Mouse (Mus musculus) subcutaneous adipose tissue, adult 2 months (tissue): Measurements from ENCODE around the gene Arf3. TPM values are rescaled to one million over a fixed set of nuclear protein-coding genes. Genes with fewer than 3 reads are reported as not detected.

Source experiments
- polyA plus RNA-seq: library from polyadenylated mRNA; depleted of rRNA; stranded (reverse); fragments of >200 nt; gene quantifications from 2 replicates; pipeline ENCODE4 v1.2.3, GENCODE M21; 2012; ENCODE audit warnings: low replicate concordance; rRNA removed

Gene Arf3
- 95.2 and 124 TPM in 2 replicates for polyA plus RNA-seq

DNA sequence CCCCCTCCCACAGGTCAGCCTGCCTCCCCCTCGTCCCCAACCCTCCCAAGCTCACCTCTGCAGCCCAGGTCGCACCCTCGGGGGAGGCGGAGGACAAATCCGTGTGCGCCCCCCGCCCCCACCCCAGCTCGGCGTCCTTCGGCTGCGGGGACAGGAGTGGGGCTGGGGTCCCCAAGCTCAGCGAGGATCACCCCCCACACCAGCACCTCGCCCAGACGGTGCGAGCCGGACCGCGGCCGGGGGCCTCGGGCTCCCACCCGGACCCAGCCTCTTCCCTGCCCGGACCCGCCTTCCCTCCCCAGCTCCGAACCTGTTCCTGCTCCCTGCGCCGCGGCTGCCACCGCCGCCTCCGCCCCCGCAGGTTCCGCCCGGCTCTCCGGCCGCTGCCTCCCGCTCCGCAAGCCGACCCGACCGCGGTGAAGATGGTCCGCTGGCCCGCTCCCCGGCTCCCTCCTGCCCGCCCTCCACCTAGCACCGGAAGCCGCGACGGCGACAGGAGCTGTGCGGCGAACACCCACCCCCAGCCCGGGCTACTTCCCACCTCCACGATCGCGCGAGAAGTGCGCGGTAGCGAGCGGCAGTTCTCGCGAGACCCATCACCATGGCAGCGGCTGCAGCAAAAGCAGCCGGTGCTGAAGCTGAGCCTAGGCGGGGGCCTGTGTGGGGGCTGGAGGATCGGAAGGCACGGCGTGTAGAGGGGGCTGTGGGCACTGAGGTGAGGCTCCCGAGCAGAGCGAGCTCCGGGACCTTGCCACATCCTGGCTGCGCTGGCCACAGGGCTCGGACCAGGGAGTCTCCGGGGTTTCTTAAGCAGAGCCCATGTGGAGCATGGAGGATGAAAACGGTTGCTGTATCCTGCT lies at the start of gene Arf3:
Gene Arf3 (minus strand): TSS at position 545 of the 860 bp plus-strand sequence.

DNA sequence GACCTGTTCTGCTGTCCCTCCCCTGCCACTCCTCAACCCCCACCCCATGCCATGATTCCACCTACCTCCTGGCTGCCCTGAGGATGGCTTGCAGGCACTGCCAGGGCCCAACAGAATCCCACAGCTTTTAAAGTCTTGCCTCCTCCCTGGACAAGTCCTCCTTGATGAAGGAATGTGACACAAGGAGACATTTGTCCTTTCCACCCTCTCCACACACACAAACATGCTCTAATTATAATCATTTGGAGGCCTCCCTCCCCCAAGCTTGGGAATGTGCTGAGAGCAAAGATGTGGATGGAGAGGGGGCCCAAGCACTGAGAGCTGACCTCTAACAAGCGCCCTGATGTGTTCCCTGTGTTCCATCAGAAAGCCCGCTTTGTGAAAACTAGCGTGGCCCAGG lies 46.4 kb upstream of the Arf3 start, which contains the start of gene Ddn:
Gene Ddn (minus strand): TSS at position 101 of the 400 bp plus-strand sequence.

GRCm38 (mm10) chr15:98789661-98790535 lies 26.9 kb upstream of the Arf3 start, which contains the start of gene Wnt1:
Gene Wnt1 (plus strand): TSS chr15:98789857.

GRCm38 (mm10) chr15:98777762-98778161 lies 14.7 kb upstream of the Arf3 start, which contains the start of gene Wnt10b:
Gene Wnt10b (minus strand): TSS chr15:98778150.

GRCm38 (mm10) chr15:98727443-98728321 lies 35.3 kb downstream of the Arf3 start, which contains the start of gene Fkbp11:
Gene Fkbp11 (minus strand): TSS chr15:98728198.

DNA sequence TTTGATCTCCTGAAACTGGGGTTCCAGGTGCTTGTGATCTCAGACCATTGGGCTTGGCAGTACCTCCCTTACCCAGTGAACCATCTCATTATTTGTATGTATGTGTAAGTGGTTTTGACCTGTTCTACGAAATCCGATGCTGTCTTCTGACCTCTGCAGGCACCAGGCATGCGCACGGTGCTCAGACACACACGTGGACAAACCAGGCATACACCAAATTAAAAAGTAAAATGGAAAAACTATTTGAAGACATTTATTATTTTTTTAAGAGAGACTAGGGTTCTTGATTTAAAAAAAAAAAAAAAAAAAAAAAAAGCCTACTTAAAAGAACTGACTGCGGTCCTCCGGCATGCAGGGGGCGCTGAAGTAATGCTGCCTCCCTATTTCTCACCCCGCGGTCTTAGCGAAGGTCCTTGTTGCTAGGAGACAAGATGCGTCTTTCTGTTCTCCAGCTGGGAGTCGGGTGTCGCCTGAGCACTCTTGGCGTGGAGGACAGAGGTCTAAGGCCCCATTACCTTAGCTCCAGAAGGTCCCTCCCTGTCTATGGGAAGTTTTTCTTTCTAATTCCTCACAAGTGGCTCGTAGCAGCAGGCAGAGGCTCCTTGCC lies 55.1 kb downstream of the Arf3 start, which contains the start of gene Ccdc65:
Gene Ccdc65 (plus strand): TSS at position 442 of the 607 bp plus-strand sequence.

Other genes with a start within 250 kb of the Arf3 start
- 34.5 and 55.4 TPM in 2 replicates for gene Kansl2, start 228.9 kb downstream of the Arf3 start, polyA plus RNA-seq
- gene Ccnt1, start 192.3 kb downstream of the Arf3 start, polyA plus RNA-seq = 9.7 and 16.1 TPM in 2 replicates
- 0.73 TPM in 1 of 2 replicates, not detected in the other for gene 4930415O20Rik, start 192.2 kb downstream of the Arf3 start, polyA plus RNA-seq
- 107 and 116 TPM in 2 replicates for gene Adcy6, start 153.1 kb downstream of the Arf3 start, polyA plus RNA-seq
- gene Cacnb3, start 132.4 kb downstream of the Arf3 start, polyA plus RNA-seq = 21.0 and 124 TPM in 2 replicates
- gene Ddx23, start 100.3 kb downstream of the Arf3 start, polyA plus RNA-seq = 29.0 and 48.5 TPM in 2 replicates
- gene Rnd1, start 85.8 kb downstream of the Arf3 start, polyA plus RNA-seq = 4.4 and 5.4 TPM in 2 replicates
- gene Ccdc65, start 55.0 kb downstream of the Arf3 start, polyA plus RNA-seq = 0.09 and 1.4 TPM in 2 replicates
- 8.5 and 30.4 TPM in 2 replicates for gene Fkbp11, start 35.0 kb downstream of the Arf3 start, polyA plus RNA-seq
- 1.9 and 4.5 TPM in 2 replicates for gene Wnt10b, start 14.9 kb upstream of the Arf3 start, polyA plus RNA-seq
- gene Wnt1, start 26.6 kb upstream of the Arf3 start, polyA plus RNA-seq = 0.15 and 0.39 TPM in 2 replicates
- gene Ddn, start 46.3 kb upstream of the Arf3 start, polyA plus RNA-seq = 0.05 and 0.06 TPM in 2 replicates
- 84.2 and 92.4 TPM in 2 replicates for gene Prkag1, start 68.3 kb upstream of the Arf3 start, polyA plus RNA-seq
- gene Kmt2d, start 108.0 kb upstream of the Arf3 start, polyA plus RNA-seq = 19.8 and 31.7 TPM in 2 replicates
- gene Rhebl1, start 131.3 kb upstream of the Arf3 start, polyA plus RNA-seq = 3.7 and 8.4 TPM in 2 replicates
- 3.6 and 3.8 TPM in 2 replicates for gene Dhh, start 135.3 kb upstream of the Arf3 start, polyA plus RNA-seq
- 44.1 and 65.4 TPM in 2 replicates for gene Lmbr1l, start 155.0 kb upstream of the Arf3 start, polyA plus RNA-seq
- 2,548 and 2,957 TPM in 2 replicates for gene Tuba1b, start 171.4 kb upstream of the Arf3 start, polyA plus RNA-seq
- gene Gm49450, start 190.3 kb upstream of the Arf3 start, polyA plus RNA-seq = 37.6 and 189 TPM in 2 replicates
- gene Tuba1a, start 190.5 kb upstream of the Arf3 start, polyA plus RNA-seq = 958 and 2,123 TPM in 2 replicates